Mouse (Mus musculus) left cerebral cortex, postnatal 36 days (tissue): ENCODE data around the gene Ubr4. TPM values are rescaled to one million over a fixed set of nuclear protein-coding genes. Genes with fewer than 3 reads are reported as not detected.
"Not testable (repeated sequence)": the region's sequence is repeated elsewhere in the genome, so short reads cannot be mapped to it uniquely, and the experiment has no call there.

Experiments
- DNase-seq, 2 experiments: peaks; one replicate each; pipeline ENCODE4 v3.0.0; 2021 to 2022; ENCODE audit warnings: low spot score in 2 of 2, mixed read lengths in 1 of 2
- intact Hi-C: fragments of 180-260 bp; cut with DNase I; formaldehyde crosslinking; loops from one replicate; pipeline ENCODE4 v1.15.1; 2025
- microRNA-seq: library from miRNA; unstranded; fragments of <30 nt; microRNA quantifications from one replicate; pipeline ENCODE4 v1.2.0, GENCODE M21; 2022
- total RNA-seq, 2 experiments: library from RNA; stranded (reverse); gene quantifications; 2 replicates each; pipeline ENCODE4 v1.2.3; 2021

Ubr4 gene
- total RNA-seq, 2 experiments from 2014 or later: 155 to 199 TPM

GRCm38 (mm10) chr4:139506727-139507126 is 154.3 kb downstream of the Ubr4 start:
- DNase-seq: no peak

DNA sequence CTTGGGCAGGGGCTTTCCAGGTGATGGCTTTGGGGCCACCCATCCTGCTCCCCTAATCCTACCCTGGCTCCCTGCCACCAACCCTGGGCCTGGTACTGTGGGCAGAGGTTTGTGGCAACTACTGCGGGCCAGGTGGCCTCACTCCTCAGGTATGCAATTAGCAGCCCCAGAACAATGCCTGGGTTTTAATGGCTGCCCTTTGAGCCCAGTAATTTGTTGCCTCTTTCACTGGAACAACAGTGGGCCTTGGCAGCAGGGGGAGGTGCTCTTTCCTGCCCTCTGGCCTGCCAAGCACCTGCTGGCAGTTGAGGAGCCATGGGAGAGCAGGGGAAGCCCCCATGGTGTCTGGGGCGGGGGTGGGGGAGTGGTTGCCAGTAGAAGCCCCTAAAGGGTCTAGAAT is 156.7 kb downstream of the Ubr4 start:
- intact Hi-C loops: no loop called here
- DNase-seq: no peak

More at GRCm38 (mm10) chr4:139506727-139507126, 154.3 kb downstream of the Ubr4 start:
- intact Hi-C loops: no loop called here

GRCm38 (mm10) chr4:139511557-139511956 is 159.1 kb downstream of the Ubr4 start:
- no peak for DNase-seq
- intact Hi-C loops: no loop called here

- no peak for DNase-seq
- intact Hi-C loops: no loop called here
These were observed 160.6 kb downstream of the Ubr4 start for GRCm38 (mm10) chr4:139512985-139513384.

DNA sequence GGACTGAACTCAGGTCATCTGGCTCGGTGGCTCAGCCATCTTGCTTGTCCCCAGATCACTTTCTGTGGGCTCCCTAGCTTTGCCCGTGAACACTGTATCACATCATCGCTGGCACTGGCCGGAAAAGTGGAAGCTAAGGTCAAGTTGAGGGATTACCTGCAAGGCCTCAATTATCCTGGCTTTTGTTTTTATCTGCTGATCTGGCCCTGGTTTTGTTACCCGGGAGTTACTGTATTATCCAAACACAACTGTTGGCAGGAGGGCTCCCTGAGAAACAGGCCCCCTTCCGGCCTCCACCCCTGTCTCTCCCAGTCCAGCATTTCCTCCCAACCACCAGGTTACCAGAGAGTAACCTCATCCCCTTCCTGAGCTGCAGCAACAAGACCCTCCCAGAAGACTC is 166.8 kb downstream of the Ubr4 start:
- no peak for DNase-seq
- intact Hi-C loops: no loop called here

DNA sequence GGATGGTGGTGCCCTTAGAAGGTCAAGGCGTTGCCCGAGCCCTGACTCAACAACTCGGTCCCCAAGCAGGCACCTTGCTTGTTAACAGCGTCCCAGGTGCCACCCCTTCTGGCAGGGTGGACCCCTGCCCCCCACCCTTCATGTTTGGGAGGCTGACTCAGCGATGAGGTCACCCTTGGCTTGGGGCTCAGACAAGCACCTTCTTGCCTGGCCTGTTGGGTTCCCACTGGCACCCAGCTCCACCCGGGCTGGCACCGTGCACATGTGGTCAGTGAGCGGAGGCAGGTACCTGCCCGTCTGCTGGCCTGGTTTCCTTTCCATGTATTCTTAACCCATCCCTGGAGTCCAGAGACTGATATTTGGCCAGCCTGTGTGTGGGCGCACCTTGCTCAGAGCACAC is 169.5 kb downstream of the Ubr4 start:
- DNase-seq: no peak
- intact Hi-C loops: no loop called here

DNA sequence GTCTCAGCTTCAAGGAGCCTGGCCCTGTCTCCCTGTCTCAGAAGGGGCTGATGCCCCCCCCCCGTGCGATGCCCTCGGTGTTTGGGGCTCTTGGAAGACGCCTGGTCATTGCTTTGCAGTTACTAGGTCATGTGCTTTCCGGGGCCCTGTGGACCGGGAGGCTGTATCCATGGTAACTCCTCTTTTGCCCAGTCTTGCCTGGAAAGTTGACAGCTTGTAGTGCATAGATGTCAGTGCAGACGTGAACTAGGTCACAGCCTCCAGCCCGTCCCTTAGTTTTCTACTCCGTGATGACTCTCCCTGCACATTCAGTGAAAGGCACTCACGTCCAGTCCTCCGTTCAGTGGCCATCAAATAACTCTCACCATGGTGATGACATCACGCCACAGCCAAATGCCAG is 174.1 kb downstream of the Ubr4 start:
- intact Hi-C loops: no loop called here
- peak in 1 of 2 experiments; percentile 14 for DNase-seq

DNA sequence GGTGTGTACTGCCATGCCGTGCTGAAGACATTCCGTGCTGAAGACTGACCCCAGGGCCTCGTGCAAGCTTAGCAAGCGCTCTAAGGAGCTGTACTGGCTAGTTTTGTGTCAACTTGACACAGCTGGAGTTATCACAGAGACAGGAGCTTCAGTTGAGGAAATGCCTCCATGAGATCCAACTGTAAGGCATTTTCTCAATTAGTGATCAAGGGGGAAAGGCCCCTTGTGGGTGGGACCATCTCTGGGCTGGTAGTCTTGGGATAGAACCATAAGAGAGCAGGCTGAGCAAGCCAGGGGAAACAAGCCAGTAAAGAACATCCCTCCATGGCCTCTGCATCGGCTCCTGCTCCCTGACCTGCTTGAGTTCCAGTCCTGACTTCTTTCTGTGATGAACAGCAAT is 177.8 kb downstream of the Ubr4 start, which contains the start of gene Iffo2:
Iffo2 (plus strand) TSS at position 301 of the 400 bp plus-strand sequence.
- DNase-seq, intact Hi-C loops: not testable (repeated sequence)

- DNase-seq: no peak
- intact Hi-C loops: no loop called here
These were observed 179.7 kb downstream of the Ubr4 start for GRCm38 (mm10) chr4:139532081-139532480.

GRCm38 (mm10) chr4:139535127-139535695 is 182.8 kb downstream of the Ubr4 start:
- intact Hi-C loops: no loop called here
- no peak for DNase-seq

DNA sequence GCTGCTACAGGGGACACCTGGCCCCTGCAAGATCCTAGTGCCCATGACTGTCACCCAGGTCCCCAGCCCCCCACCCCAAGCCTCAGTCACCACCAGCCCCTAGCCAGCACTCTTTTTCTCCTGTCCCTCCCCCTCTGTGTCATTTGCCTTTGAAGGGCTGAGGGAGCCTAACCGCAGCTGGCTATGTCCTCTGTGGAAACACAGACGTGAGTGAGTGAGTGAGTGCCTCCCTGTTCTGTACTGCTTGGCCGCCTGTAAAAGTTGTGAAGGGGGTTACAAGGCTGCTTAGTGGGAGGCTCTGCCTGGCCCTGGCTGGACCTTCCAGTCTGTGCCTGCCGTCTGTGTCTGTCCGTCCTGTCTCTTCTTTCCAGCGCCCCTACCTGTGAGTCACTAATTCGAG is 183.3 kb downstream of the Ubr4 start:
- DNase-seq: no peak
- intact Hi-C loops: no loop called here

DNA sequence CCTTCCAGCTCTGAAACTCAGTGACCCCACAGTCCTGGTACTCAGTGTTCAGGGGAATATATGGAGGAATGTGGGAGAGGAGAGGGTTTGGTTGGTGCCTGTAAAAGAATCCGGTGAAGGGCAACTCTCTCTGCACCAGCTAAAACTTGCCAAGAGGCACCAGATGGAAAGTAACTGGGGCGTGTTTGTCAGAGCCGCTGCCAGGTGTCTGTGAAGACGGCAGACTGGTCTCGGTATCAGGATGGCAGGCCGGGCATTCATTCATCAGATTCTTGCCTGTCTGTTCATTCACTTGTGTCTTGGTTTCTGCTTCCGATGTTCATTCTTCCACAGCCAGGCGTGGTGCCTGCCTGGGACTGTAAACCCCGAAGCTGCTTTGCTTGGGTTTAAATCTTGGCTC is 184.3 kb downstream of the Ubr4 start:
- no peak for DNase-seq
- intact Hi-C loops: no loop called here

Small RNA genes within 50 kb of the gene (microRNA-seq; reads per million reads assigned to microRNA genes)
- gene Gm24245: not detected
- gene Gm25732: not detected

Other genes with a start within 250 kb of the Ubr4 start
- gene Minos1, start 221.5 kb upstream of the Ubr4 start, total RNA-seq: 100 to 1,000 TPM; 196 to 197 TPM
- gene Capzb, start 159.7 kb upstream of the Ubr4 start, total RNA-seq: 100 to 1,000 TPM; 343 to 354 TPM
- gene Pqlc2, start 41.9 kb upstream of the Ubr4 start, total RNA-seq: 10 to 100 TPM; 11.1 to 13.4 TPM
- 10 to 100 TPM; 24.9 to 32.3 TPM for gene Akr7a5, start 41.9 kb upstream of the Ubr4 start, total RNA-seq
- gene Mrto4, start within 50 bp of the Ubr4 start, total RNA-seq: 10 to 100 TPM; 43.8 to 45.3 TPM
- 10 to 100 TPM; 85.9 to 87.9 TPM for gene Emc1, start within 50 bp of the Ubr4 start, total RNA-seq
- gene Iffo2, start 177.9 kb downstream of the Ubr4 start, total RNA-seq: 10 to 100 TPM; 15.7 to 18.8 TPM